Mouse (Mus musculus): ENCODE results near the gene Shc3.

The Shc3 gene

DNA sequence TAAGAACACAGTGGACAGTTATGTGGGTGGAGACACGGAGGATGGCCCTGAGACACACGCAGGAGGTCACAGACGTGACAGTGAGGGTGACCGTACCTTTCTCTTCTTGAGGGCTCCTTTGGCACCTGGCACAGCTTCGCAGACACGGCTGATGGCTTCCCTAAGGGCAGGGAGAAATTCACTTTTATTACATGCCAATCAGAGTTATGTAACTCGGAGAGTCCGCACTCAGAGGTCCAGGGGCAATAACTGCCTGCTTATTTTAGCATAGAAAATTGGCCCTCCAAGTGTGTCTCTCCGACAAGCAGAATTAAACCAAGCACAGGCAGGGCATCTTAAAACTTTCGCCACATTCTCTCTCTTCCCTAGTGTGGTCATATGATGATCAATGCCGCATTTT lies 86.4 kb downstream of the Shc3 start:
- in situ Hi-C loops (cut with MseI, MboI), result no loop called here

DNA sequence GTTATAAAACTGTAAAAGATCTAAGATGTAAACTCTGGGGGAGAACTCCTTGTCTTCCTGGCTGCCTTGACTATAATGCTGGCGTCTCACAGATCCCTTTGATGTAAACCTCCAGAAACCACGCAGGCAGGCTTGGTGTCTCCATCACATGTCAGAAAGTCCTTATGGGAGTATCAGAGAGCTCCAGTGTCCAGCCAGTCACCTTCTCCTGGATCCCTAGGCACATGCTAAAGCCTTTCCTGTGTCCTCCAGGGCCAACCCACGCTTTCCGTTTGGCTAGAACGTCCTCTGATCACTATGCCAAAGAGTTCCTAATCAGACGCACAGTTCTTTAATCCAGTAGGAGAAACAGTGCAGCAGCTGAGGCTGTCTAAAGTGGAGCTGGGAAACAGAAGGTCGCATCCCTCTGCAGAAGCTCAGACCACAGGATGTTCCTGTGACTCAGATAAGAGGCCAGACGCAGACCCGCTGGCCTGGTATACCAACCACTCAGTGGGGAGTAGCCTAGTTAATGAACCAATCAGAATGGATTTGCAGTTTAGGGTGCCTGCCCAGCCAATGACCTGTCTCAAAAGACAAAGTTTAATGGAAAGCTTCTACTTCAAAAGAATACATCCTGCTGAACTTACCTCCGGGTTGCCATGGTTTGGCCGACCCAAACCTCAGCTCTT lies 88.7 kb downstream of the Shc3 start:
- in situ Hi-C loops (cut with MseI, MboI), result no loop called here

DNA sequence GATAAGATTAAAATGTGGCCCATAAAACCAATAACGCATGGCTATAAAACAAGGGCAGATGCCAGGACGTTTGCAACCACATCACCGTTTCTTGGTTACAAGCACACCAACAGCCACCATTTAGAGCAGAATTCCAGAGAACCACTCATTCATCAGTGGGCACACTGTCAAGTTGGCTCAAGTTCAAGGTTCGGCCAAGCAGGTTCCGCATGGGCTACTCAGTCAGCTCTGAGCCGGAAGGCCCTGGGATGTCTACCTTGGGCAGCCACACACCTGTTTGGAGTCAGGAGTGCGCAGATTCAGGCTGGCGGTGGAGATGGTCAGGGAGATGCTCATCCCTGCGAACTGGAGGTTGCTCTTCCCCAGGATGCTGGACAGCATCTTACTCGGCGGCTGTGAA lies 89.4 kb downstream of the Shc3 start:
- in situ Hi-C loops (cut with MseI, MboI), result no loop called here

DNA sequence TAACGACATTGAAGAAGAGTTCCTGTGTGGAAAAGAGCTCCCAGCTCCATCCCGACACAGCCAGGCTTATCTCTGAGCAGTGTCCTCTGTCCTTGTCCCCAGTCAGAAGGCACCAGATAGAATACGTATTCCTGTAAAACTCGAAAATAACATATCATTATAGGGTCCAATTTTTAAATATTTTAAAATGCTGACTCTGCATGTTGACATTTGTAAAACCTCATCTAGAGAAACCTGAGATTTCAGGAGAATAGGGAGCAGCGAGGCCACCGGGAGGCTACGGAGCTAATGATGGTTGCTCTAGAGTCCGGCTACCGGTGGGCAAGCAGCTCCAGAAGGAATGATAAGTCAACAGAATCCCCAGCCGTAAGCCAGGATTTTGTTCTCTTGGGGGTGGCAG lies 92.2 kb downstream of the Shc3 start:
- in situ Hi-C loops (cut with MseI, MboI), result no loop called here

DNA sequence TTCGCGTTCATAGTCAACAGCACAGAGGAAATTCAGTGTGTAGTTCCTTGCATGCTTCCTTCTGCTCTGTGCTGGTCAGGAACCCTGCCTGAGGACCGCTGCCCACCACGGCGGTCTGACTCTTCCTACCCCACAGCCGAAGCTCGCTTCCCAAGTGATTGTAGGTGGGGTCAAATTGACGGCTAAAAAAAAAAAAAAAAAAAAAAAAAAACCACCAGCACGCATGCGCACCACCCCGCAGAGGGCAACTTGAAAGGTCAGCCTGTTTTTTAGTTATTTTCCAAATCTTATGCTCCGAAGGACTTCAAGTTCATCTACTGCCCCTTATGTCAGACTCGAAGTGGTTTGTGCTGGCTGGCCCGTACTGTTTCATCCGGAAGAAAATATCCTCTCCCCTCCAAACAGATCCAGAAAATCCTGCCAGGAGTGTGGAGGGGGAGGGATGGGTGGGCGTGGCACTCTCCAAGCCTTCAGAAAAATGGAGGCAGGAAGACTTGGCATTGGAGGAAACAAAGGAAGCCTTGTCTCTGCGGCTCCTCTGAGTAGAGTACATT lies 100.4 kb downstream of the Shc3 start:
- in situ Hi-C loops (cut with MseI, MboI), result no loop called here

DNA sequence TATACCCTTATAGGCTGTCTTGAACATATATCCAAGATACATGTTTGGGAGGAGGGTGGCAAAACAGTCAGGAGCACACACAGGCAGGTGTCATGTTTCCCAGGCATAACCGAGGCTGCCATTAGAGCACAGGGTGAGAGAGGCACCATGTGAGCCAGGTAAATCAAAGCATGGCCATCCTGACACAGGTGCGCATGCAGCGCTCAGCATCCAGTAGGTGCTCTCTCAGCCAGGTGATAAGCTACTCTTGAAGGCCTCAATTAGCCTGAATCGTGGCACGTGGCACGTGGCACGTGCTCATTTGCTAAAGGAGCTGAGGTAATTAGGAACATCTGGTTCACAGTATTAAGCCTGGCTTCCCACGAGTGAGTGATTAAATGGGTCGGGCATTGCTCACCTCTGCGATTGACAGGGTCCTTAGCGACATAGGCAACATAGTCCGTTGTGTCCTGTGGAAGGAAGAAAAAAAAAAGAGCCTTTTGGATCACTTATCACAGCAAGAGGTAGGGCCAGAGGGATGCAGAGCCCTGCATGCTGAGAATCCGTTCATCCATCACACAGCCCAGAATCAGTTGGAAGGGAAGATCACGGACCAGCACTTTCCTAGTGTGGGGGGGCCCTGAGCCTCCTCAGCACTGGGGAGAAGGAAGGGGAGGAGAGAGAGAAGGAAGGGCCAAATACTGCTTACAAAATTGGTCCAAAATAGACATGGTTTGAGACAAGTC lies 102.9 kb downstream of the Shc3 start:
- in situ Hi-C loops (cut with MseI, MboI), result no loop called here

DNA sequence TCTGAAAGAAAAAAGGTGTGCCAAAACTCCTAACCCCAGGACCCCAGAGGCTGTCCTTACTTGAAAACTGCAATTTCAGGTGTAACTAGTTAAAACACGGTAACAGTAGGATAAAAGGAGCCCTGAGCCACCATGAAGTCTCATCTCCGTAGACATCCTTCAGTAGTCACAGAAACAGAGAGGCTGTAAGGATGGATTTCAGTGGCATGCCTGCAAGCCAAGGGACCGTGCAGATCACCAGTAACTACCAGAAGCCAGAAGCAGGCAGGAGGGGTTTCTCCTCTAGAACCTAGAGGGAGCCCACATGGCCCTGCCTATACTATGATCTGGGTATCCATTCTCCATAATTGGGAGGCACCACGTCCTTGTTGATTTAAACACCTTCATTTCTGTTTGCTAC lies 104.9 kb downstream of the Shc3 start:
- in situ Hi-C loops (cut with MseI, MboI), result no loop called here

DNA sequence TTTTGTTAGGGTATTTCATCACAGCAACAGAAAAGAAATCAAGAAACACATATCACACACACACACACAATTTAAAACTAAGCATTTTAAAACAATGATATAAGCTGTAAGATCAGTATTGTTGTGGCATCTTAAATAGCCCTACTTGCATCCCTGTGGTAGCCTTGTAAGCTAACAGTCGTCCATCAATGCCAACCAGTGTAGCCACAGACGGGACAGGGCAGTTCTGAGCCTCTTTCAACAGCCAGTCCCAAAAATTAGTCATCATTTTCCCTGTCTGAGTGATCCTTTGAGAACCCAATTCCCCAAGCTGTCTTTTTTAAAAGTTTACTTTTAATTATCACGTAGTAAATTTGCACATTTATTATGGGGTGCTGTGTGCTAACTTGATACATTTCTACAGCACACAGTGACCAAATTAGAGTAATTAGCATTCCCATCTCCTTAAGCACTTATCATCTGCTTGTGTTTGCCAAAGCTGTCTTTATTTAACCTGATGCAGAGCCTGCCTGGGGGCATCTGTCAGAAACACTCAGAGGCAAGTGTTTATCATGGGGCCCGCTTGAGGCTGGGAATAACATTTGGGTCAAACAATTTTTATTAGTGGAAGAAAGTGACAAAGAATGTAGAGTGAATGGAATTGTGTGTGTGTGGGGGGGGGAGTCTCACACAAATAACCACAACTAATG lies 112.9 kb downstream of the Shc3 start:
- in situ Hi-C loops (cut with MseI, MboI), result no loop called here

DNA sequence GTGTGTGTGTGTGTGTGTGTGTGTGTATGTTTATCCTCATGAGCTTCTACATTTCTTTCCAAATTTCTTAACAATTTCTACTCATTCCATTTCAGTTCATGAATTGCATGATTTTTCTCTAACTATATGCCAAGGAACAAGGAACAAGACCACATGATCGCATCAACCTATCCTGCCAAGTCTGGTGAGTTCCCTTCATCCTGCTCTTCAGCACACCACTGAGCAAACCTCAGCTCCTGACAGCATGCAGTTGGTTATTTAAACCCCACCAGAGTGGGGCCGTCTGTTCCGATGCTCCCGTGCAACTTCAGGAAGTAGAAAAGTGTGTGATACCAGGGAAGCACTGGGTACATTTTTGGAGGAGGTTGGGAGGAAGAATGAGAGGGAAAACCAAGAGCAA lies 122.7 kb downstream of the Shc3 start:
- in situ Hi-C loops (cut with MseI, MboI), result no loop called here

DNA sequence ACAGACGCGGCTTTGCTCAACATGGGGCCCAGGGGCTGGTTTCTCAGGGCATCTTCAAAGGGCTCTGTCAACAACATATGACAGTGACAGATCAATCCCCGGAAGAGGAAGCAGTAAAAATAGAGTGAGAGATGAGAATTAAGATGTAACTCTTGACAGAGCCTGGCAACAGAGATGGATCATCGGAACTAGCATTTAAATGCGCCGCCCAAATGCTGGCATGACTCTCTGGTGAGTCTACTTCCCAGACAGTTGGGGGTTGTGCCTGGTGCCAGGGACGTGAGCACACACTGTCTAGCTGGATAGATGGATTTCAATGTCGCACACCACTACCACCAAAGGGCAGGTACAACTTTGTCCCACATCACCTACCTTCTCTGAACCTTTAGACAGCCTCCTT lies 126.3 kb downstream of the Shc3 start:
- in situ Hi-C loops (cut with MseI, MboI), result no loop called here

DNA sequence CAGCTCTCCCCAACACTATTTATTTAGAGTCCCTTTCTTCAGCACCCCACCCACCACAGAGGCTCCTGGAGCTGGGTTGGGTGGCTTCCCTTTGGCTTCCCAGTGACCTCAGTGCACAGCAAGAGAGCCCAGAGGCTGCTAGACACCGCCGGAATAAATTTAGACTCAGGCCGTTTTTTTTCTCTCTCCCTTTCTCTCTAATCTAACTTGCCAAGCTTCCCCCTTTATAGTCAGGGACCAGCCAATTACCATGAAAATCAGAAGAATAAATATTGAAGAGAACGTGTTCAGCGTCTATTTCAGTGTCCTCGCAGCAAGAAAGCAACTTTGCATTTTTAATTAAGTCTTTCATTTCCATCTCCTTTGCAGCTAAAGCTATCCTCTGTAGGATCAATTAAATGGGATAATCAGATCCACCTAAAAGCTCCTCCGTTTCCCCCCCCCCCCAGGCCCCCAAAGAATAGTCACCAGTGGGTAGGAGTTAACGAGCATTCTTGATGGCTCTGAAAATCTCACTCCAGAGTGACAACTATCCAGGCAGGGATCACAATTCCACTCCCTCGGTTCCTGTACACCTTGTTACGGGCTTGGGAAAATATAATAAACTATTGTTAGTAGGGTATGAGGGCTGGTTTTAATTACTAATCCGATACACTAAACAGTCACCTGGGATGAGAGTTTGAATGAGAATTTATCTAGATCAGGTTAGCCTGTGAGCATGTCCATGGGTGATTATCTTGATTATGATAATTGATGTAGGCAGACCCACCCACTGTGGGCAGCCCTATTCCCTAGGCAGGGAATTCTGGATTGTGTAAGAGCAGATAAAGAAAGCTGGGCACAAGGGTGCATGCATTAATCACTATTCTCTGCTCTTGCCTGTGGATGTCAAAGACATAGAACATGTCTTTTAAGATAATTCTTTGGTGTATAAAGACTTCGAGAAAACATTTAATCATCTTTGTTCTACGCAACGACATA lies 131.8 kb downstream of the Shc3 start:
- in situ Hi-C loops (cut with MseI, MboI), result no loop called here

DNA sequence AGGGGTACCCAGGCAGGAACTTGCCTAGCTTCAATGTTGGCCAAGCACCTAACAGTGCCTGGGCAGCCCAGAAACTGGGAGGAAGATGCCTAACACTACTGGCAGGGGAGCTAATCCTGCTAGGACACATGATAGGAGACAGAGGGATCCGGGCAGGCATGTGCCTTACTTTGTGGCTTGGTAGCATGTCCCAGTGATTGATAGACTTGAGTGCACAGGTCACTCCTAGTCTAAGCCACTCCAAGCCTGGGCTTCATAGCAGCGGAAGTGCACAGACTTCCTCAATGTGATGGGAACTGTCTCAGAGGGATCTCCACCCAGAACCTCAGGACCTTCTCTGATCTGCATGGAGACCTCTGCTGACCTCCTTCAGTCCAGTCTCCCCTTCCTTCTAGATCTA lies 134.1 kb downstream of the Shc3 start:
- in situ Hi-C loops (cut with MseI, MboI), result no loop called here

DNA sequence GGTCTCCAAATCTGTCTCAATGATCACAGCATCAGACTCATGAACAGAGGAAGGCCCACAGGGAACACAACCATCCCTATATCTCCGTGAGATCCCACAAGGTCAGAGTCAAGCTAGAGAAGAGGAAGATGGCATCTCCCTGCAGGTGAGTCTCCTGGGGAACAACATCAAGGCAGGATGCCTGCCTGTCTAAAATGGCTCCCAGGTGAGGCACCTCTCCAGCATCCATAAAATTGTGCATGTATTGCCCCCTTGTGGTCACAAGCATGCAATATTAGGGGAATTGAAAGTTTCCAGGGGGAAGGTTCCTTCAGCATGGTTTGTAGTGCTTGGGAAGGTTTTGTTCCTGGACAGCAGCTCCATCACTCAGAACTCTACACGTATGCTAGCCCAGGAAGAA lies 134.8 kb downstream of the Shc3 start:
- in situ Hi-C loops (cut with MseI, MboI), result no loop called here

DNA sequence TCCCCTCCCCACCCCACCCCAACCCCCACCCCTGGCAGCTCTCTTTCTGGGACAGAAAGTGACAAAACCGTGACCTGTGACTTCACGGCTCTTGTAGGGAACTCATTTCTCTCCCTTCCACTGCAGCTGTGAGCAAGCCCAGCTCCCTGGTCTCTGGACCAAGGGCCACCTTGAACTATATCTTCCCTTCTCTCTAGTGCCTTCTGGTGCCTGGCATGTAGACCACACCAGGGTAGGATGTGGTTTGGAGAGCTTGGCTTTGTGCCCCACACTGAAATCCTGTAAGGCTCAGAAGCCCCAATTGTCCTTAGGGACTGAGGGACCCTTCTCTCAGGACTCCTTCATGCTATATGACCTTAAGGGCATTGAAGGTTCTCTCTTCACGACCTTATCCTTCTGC lies 135.8 kb downstream of the Shc3 start:
- in situ Hi-C loops (cut with MseI, MboI), result no loop called here

DNA sequence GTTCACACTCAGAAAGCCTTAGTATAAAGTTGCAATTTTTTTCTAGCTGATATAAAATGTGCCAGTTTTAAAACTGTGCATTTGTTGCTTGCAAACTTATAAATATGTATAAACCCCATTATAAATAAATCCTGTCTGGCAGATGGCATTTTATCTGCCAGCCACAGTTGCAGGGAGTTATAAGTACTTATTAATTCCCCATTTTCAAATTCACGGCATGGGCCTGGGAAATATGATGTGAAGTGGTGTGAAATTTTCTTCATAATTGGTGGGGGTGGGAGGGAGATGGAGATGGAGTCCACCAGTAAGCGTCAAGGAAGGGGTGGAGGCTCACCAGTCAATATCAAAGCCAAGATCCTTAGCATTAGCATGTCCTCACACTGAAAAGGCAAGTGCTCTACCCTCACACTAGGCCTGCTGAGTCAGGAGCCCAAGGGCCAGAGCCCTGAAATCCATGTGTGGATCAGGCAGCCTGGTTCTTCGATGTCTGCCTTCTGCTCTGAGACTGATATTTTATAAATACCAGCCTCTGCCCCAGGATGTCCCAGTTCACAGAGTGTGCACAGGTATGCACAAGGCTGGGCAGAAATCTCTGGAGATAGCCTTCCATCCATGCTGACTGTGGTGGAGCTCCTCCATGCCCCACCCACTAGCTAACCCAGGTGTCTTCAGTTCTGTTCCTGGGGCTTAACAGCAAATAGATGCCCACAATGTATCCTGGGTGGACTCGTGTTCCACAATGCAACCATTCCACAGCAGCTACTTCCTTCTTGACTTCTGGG lies 143.4 kb downstream of the Shc3 start:
- in situ Hi-C loops (cut with MseI, MboI), result no loop called here

DNA sequence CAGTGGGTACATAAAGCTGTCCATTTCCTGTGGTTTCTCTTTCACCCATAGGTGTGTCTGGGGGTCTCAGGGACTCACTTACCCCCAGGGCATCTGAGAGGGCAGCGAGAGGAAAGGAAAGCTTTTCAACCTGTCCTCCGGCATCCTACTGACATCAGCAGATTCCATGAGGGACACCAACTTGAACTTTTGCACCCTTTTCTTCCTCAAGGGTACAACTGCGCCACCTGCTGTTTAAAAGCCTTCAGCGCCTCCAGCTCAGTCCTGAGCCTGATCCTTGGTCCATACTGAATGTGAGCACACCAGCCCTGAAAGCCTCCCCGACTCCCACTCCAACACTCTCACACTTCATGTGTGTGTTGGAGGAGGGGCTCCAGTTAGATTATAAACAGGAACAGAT lies 144.6 kb downstream of the Shc3 start:
- in situ Hi-C loops (cut with MseI, MboI), result loop anchor here (5.0 kb wide), 2 partner anchors 232 to 472 kb away; no protein-coding TSS in a partner anchor

DNA sequence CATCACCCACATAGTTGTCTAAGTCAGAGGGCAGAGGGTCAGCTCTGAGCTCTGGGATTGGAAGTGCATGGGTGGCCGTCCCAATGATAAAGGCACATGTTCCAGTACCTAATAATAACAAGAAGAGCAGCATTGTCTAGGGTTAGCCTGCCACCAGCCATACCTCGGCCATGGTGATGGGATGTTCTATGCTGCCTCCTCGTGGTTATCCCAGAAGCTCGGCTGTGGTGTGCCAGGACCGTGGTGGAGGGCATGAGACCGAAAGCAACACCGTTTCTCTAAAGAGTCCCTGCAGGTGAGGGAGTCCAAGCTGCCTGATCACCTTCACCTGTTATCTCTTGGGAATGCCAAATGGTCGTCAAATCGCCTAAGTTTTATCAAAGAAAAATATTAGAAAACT lies 145.6 kb downstream of the Shc3 start:
- in situ Hi-C loops (cut with MseI, MboI), result loop anchor here (5.0 kb wide), 2 partner anchors 231 to 471 kb away; no protein-coding TSS in a partner anchor

DNA sequence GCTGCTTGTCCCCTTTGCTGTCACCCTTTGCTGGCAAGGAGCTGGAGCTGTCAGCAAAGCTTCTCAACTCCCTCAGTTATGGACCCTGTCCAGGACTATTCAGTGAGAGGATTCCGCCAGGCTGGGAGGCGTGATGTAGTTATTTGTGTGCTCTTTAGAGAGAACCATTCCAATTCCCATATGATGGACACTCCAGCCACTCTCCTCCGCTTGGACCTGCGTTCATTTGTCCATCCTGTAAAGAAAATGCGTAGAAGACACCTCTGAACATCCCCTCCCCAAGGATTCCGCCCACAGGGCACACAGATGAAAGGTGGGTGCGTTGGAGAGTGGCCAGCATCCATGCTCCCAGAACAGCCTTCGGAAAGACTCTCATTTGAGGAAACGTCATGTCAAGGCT lies 148.4 kb downstream of the Shc3 start:
- in situ Hi-C loops (cut with MseI, MboI), result loop anchor here (5.0 kb wide), 2 partner anchors 229 to 469 kb away; no protein-coding TSS in a partner anchor

DNA sequence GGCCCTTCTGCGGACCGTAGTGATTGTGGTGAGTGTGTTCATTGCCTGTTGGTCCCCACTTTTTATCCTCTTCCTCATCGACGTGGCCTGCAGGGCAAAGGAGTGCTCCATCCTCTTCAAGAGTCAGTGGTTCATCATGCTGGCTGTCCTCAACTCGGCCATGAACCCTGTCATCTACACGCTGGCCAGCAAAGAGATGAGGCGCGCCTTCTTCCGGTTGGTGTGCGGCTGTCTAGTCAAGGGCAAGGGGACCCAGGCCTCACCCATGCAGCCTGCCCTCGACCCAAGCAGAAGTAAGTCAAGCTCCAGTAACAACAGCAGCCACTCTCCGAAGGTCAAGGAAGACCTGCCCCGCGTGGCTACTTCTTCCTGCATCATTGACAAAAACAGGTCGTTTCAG lies 149.7 kb downstream of the Shc3 start:
- in situ Hi-C loops (cut with MseI, MboI), result loop anchor here in 1 of 2 experiments (10.0 kb wide), 1 partner anchor 225 kb away; no protein-coding TSS in a partner anchor

DNA sequence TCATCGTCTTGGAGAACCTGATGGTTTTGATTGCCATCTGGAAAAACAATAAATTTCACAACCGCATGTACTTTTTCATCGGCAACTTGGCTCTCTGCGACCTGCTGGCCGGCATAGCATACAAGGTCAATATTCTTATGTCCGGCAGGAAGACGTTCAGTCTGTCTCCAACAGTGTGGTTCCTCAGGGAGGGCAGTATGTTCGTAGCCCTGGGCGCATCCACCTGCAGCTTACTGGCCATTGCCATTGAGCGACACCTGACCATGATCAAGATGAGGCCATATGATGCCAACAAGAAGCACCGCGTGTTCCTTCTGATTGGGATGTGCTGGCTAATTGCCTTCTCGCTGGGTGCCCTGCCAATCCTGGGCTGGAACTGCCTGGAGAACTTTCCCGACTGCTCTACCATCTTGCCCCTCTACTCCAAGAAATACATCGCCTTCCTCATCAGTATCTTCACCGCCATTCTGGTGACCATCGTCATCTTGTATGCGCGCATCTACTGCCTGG lies 150.2 kb downstream of the Shc3 start:
- in situ Hi-C loops (cut with MseI, MboI), result loop anchor here in 1 of 2 experiments (10.0 kb wide), 1 partner anchor 224 kb away; no protein-coding TSS in a partner anchor
